Mouse (Mus musculus) cortical plate, adult 2 months (tissue): ENCODE measurements around the gene Dgki.

ENCODE experiments used
- CTCF ChIP-seq: fragments of 200-500 bp; IDR thresholded peaks from 2 replicates; pipeline ENCODE4 v1.5.1; 2011; ENCODE audit warnings: mild to moderate bottlenecking, control low read depth, low read length; ENCODE audit not compliant: insufficient read depth; ENCODE audit errors: extremely low read depth
- POLR2A ChIP-seq: fragments of 200-500 bp; IDR thresholded peaks from 2 replicates; pipeline ENCODE4 v1.6.1; 2011; ENCODE audit warnings: mild to moderate bottlenecking, low read length, control low read depth; ENCODE audit not compliant: insufficient read depth; ENCODE audit errors: extremely low read depth

- TF ChIP-seq CTCF (no peak), POLR2A (no peak)
Measured at GRCm38 (mm10) chr6:36880643-36881263, 419.2 kb downstream of the Dgki start.
